Mouse (Mus musculus) colon, adult 2 months (tissue): Measurements from ENCODE around the gene Klk7. TPM values are rescaled to one million over a fixed set of nuclear protein-coding genes. Genes with fewer than 3 reads are reported as not detected.

Experiments used
- polyA plus RNA-seq: library from polyadenylated mRNA; depleted of rRNA; stranded (reverse); fragments of >200 nt; gene quantifications from 2 replicates; pipeline ENCODE4 v1.2.3, GENCODE M21; 2012; rRNA removed

The Klk7 gene
- not detected in 2 replicates for polyA plus RNA-seq

GRCm38 (mm10) chr7:43810994-43811393 lies at the start of gene Klk7:
Gene Klk7 (plus strand): TSS chr7:43811294.

GRCm38 (mm10) chr7:43768597-43768996 lies 42.5 kb upstream of the Klk7 start, which contains the start of gene Klk12:
Gene Klk12 (plus strand): TSS chr7:43768897.

GRCm38 (mm10) chr7:43774364-43774763 lies 36.7 kb upstream of the Klk7 start, which contains the start of gene Klk11:
Gene Klk11 (plus strand): TSS chr7:43774604.

GRCm38 (mm10) chr7:43780746-43781145 lies 30.3 kb upstream of the Klk7 start, which contains the start of gene Klk10:
Gene Klk10 (plus strand): TSS chr7:43781035.

GRCm38 (mm10) chr7:43791591-43791990 lies 19.5 kb upstream of the Klk7 start, which contains the start of gene Klk9:
Gene Klk9 (plus strand): TSS chr7:43791891.

GRCm38 (mm10) chr7:43797333-43797769 lies 13.7 kb upstream of the Klk7 start, which contains the start of gene Klk8:
Gene Klk8 (plus strand): TSS chr7:43797577.

GRCm38 (mm10) chr7:43824199-43824598 lies 13.1 kb downstream of the Klk7 start, which contains the start of gene Klk6:
Gene Klk6 (plus strand): TSS chr7:43824499.

GRCm38 (mm10) chr7:43841701-43842100 lies 30.6 kb downstream of the Klk7 start, which contains the start of gene Klk5:
Gene Klk5 (plus strand): TSS chr7:43841971.

Other genes starting within 250 kb of the Klk7 start
- gene Zfp658, start 249.0 kb upstream of the Klk7 start, polyA plus RNA-seq: 0.43 and 1.1 TPM in 2 replicates
- 0.48 and 0.83 TPM in 2 replicates for gene Zfp719, start 231.7 kb upstream of the Klk7 start, polyA plus RNA-seq
- not detected in 2 replicates for gene Zfp819, start 204.1 kb upstream of the Klk7 start, polyA plus RNA-seq
- gene Ceacam18, start 176.6 kb upstream of the Klk7 start, polyA plus RNA-seq: 4.5 and 5.2 TPM in 2 replicates
- gene Siglece, start 151.1 kb upstream of the Klk7 start, polyA plus RNA-seq: 2.0 TPM in 2 replicates
- gene Ctu1, start 139.3 kb upstream of the Klk7 start, polyA plus RNA-seq: 17.9 and 19.5 TPM in 2 replicates
- 0.12 and 0.40 TPM in 2 replicates for gene Klk14, start 120.9 kb upstream of the Klk7 start, polyA plus RNA-seq
- 0.32 and 0.38 TPM in 2 replicates for gene Klk13, start 98.7 kb upstream of the Klk7 start, polyA plus RNA-seq
- gene Klk12, start 42.4 kb upstream of the Klk7 start, polyA plus RNA-seq: not detected in 2 replicates
- 0.13 TPM in 1 of 2 replicates, not detected in the other for gene Klk11, start 36.7 kb upstream of the Klk7 start, polyA plus RNA-seq
- 0.71 and 1.4 TPM in 2 replicates for gene Klk10, start 30.3 kb upstream of the Klk7 start, polyA plus RNA-seq
- gene Klk9, start 19.4 kb upstream of the Klk7 start, polyA plus RNA-seq: not detected in 2 replicates
- 2.8 and 3.5 TPM in 2 replicates for gene Klk8, start 13.7 kb upstream of the Klk7 start, polyA plus RNA-seq
- not detected in 2 replicates for gene Klk6, start 13.2 kb downstream of the Klk7 start, polyA plus RNA-seq
- not detected in 2 replicates for gene Klk5, start 30.7 kb downstream of the Klk7 start, polyA plus RNA-seq
- gene Klk4, start 69.9 kb downstream of the Klk7 start, polyA plus RNA-seq: not detected in 2 replicates
- gene Klk15, start 122.4 kb downstream of the Klk7 start, polyA plus RNA-seq: 8.0 and 8.3 TPM in 2 replicates
- not detected in 2 replicates for gene Klk1b8, start 139.4 kb downstream of the Klk7 start, polyA plus RNA-seq
- not detected in 2 replicates for gene Klk1b1, start 155.5 kb downstream of the Klk7 start, polyA plus RNA-seq
- not detected in 2 replicates for gene Klk1b9, start 164.8 kb downstream of the Klk7 start, polyA plus RNA-seq
- gene Klk1b11, start 184.6 kb downstream of the Klk7 start, polyA plus RNA-seq: 1.2 TPM in 1 of 2 replicates, not detected in the other
- not detected in 2 replicates for gene Klk1b26, start 200.9 kb downstream of the Klk7 start, polyA plus RNA-seq
- gene Klk1b27, start 241.0 kb downstream of the Klk7 start, polyA plus RNA-seq: 0.17 TPM in 1 of 2 replicates, not detected in the other